Mouse (Mus musculus): ENCODE results near the gene Prr23a2. TPM values are rescaled to one million over a fixed set of nuclear protein-coding genes. Genes with fewer than 3 reads are reported as not detected.

Gene Prr23a2
- polyA plus RNA-seq (2012): not detected in 2 replicates

GRCm38 (mm10) chr9:98856210-98856609, at the start of gene Prr23a2:
TSS of gene Prr23a2 (plus strand) at chr9:98856494.

GRCm38 (mm10) chr9:98842117-98842516, 14.2 kb upstream of the Prr23a2 start, which contains the start of gene Prr23a1:
TSS of gene Prr23a1 (plus strand) at chr9:98842503.

GRCm38 (mm10) chr9:98864571-98864970, 8.3 kb downstream of the Prr23a2 start, which contains the start of gene Prr23a3:
TSS of gene Prr23a3 (plus strand) at chr9:98864767.

GRCm38 (mm10) chr9:98902819-98903218, 46.5 kb downstream of the Prr23a2 start, which contains the start of gene 7420426K07Rik:
TSS of gene 7420426K07Rik (plus strand) at chr9:98903119.

Other genes starting within 250 kb of the Prr23a2 start
- not detected in 2 replicates for gene Prr23a1, start 14.0 kb upstream of the Prr23a2 start, polyA plus RNA-seq (2012)
- not detected in 2 replicates for gene Prr23a3, start 8.3 kb downstream of the Prr23a2 start, polyA plus RNA-seq (2012)
- gene 7420426K07Rik, start 46.6 kb downstream of the Prr23a2 start, polyA plus RNA-seq (2012): not detected in 2 replicates
- 0.04 TPM in 1 of 2 replicates, not detected in the other for gene Foxl2, start 98.8 kb downstream of the Prr23a2 start, polyA plus RNA-seq (2012)
- 27.7 and 27.9 TPM in 2 replicates for gene Faim, start 129.9 kb downstream of the Prr23a2 start, polyA plus RNA-seq (2012)
- not detected in 2 replicates for gene Gm1123, start 179.2 kb downstream of the Prr23a2 start, polyA plus RNA-seq (2012)